ENCODE assay signal across 8 mouse cellular contexts in genomic region chr11:108344759-108345158, GRCm38 (mm10). TPM values are rescaled to one million over a fixed set of nuclear protein-coding genes. Genes with fewer than 3 reads are reported as not detected.
DNase-seq lines count a peak whose midpoint lies in the region; ATAC-seq and TF ChIP-seq lines count a peak whose summit lies in the region.

No protein-coding gene starts in this region.

- WGBS in kidney, postnatal 0 days: 59% methylated on average over 8 of the region's 8 CpGs
- WGBS in intestine, embryonic 15.5 days: 60% methylated on average over 8 of the region's 8 CpGs
- 45% methylated on average over 8 of the region's 8 CpGs for WGBS in midbrain, embryonic 16.5 days

- H3K27me3 ChIP-seq in kidney, postnatal 0 days (ENCODE audit: insufficient read depth, low read length): no peaks in the 10 kb centered on the region
- no peaks in the 10 kb centered on the region for H3K27me3 ChIP-seq in intestine, embryonic 15.5 days (replicated peaks)
- no peaks in the 10 kb centered on the region for H3K27me3 ChIP-seq in midbrain, embryonic 16.5 days (ENCODE audit: control insufficient read depth, insufficient read depth, low read depth, low read length)

- H3K9me3 ChIP-seq in kidney, postnatal 0 days (replicated peaks; ENCODE audit: low read length): no peaks in the 10 kb centered on the region
- H3K9me3 ChIP-seq in intestine, embryonic 15.5 days: no peaks in the 10 kb centered on the region
- no peaks in the 10 kb centered on the region for H3K9me3 ChIP-seq in midbrain, embryonic 16.5 days (replicated peaks; ENCODE audit: control insufficient read depth, low read length, poor library complexity, severe bottlenecking)

- no peak for TF ChIP-seq CTCF in kidney, postnatal 0 days (IDR thresholded peaks at IDR 0.05; ENCODE audit: low read depth)
- TF ChIP-seq CTCF in embryonic fibroblast, embryonic 13.5 days (IDR thresholded peaks at IDR 0.05; ENCODE audit: borderline replicate concordance, insufficient read depth, low read length): no peak

- peaks cover 6% of the 10 kb centered on the region; the same call in 1 of the 2 replicates for H3K4me1 ChIP-seq in kidney, postnatal 0 days (replicated peaks; ENCODE audit: insufficient read depth, low read length)
- H3K4me1 ChIP-seq in embryonic fibroblast, embryonic 13.5 days (ENCODE audit: control insufficient read depth, insufficient read depth, low read length): peaks cover 3% of the 10 kb centered on the region
- H3K4me1 ChIP-seq in intestine, embryonic 15.5 days (replicated peaks): peaks cover 8% of the 10 kb centered on the region; the same call in 1 of the 2 replicates
- H3K4me1 ChIP-seq in midbrain, embryonic 16.5 days (ENCODE audit: control insufficient read depth, insufficient read depth, low read length): peaks cover 26% of the 10 kb centered on the region

- no peaks in the 10 kb centered on the region for H3K36me3 ChIP-seq in kidney, postnatal 0 days (ENCODE audit: insufficient read depth, low read length)
- H3K36me3 ChIP-seq in intestine, embryonic 15.5 days: no peaks in the 10 kb centered on the region
- no peaks in the 10 kb centered on the region for H3K36me3 ChIP-seq in midbrain, embryonic 16.5 days (ENCODE audit: control insufficient read depth, insufficient read depth, low read length)

- H3K4me2 ChIP-seq in kidney, postnatal 0 days (ENCODE audit: low read length): peak overlapping the region; percentile 99
- H3K4me2 ChIP-seq in intestine, embryonic 15.5 days (replicated peaks): peak overlapping the region; percentile 96
- H3K4me2 ChIP-seq in midbrain, embryonic 16.5 days (ENCODE audit: low read length): peak overlapping the region; percentile 95

- TF ChIP-seq POLR2A in embryonic fibroblast, embryonic 13.5 days (IDR thresholded peaks at IDR 0.05; ENCODE audit: low read depth, low read length): no peak

- H3K4me3 ChIP-seq in kidney, postnatal 0 days (replicated peaks; ENCODE audit: low read depth, low read length): no peak overlapping the region
- peak overlapping the region; percentile 84 for H3K4me3 ChIP-seq in embryonic fibroblast, embryonic 13.5 days (ENCODE audit: insufficient read depth, low read length)
- H3K4me3 ChIP-seq in intestine, embryonic 15.5 days (replicated peaks): peak overlapping the region; percentile 88
- peak overlapping the region; percentile 79 for H3K4me3 ChIP-seq in midbrain, embryonic 16.5 days (ENCODE audit: low read depth, low read length)

- no peak overlapping the region for H3K9ac ChIP-seq in kidney, postnatal 0 days (ENCODE audit: low read depth, low read length)
- H3K9ac ChIP-seq in intestine, embryonic 15.5 days: peak overlapping the region; percentile 86; the same call in 1 of the 2 replicates
- peak overlapping the region; percentile 96 for H3K9ac ChIP-seq in midbrain, embryonic 16.5 days (ENCODE audit: low read depth, low read length)

- no peak for ATAC-seq in kidney, postnatal 0 days (replicated peaks; ENCODE audit: low FRiP score, low read depth)
- no peak for ATAC-seq in intestine, embryonic 15.5 days
- ATAC-seq in midbrain, embryonic 16.5 days: no peak

- no peak for DNase-seq in kidney, postnatal 0 days (ENCODE audit: low spot score)
- DNase-seq in kidney, adult 8-10 months: no peak
- DNase-seq in right cerebral cortex, adult 18-20 months: no peak
- no peak for DNase-seq in frontal cortex, postnatal 36 days (ENCODE audit: low spot score in 2 of 2)
- no peak for DNase-seq in right cerebral cortex, postnatal 14 days

- H3K27ac ChIP-seq in kidney, postnatal 0 days: no peak overlapping the region
- H3K27ac ChIP-seq in embryonic fibroblast, embryonic 13.5 days (ENCODE audit: insufficient read depth, low read length): no peak overlapping the region
- 0 out of 2 replicates have a peak overlapping the region, but pooled peaks have one; percentile 88 for H3K27ac ChIP-seq in intestine, embryonic 15.5 days
- no peak overlapping the region for H3K27ac ChIP-seq in midbrain, embryonic 16.5 days (ENCODE audit: low read length)

RNA-seq across cellular contexts. Expression of gene Prkca, which starts 1.0 kb away (rescaled TPM):
- 6.8 and 9.3 TPM in 2 replicates for polyA plus RNA-seq in kidney, postnatal 0 days (2015; fragmentation: Nextera tagmentation; extraction: Ambion mirVana)
- 43.2 and 45.5 TPM in 2 replicates for polyA plus RNA-seq in embryonic fibroblast, embryonic 13.5 days (2011; ENCODE audit: insufficient read length, low read depth, missing spikeins)
- polyA plus RNA-seq in intestine, embryonic 15.5 days (2015; fragmentation: Nextera tagmentation; extraction: Ambion mirVana): 19.1 and 22.0 TPM in 2 replicates
- polyA plus RNA-seq in midbrain, embryonic 16.5 days (2015; fragmentation: Nextera tagmentation; extraction: Ambion mirVana): 5.1 and 6.5 TPM in 2 replicates

RNA-seq across cellular contexts. Expression of gene Apoh, which starts 1.6 kb away (rescaled TPM):
- 0.46 and 1.1 TPM in 2 replicates for polyA plus RNA-seq in kidney, postnatal 0 days (2015; fragmentation: Nextera tagmentation; extraction: Ambion mirVana)
- not detected in 2 replicates for polyA plus RNA-seq in embryonic fibroblast, embryonic 13.5 days (2011; ENCODE audit: insufficient read length, low read depth, missing spikeins)
- 5.3 and 7.5 TPM in 2 replicates for polyA plus RNA-seq in intestine, embryonic 15.5 days (2015; fragmentation: Nextera tagmentation; extraction: Ambion mirVana)
- polyA plus RNA-seq in midbrain, embryonic 16.5 days (2015; fragmentation: Nextera tagmentation; extraction: Ambion mirVana): 0.30 and 0.41 TPM in 2 replicates
